Mouse (Mus musculus) forebrain, embryonic 15.5 days (tissue): ENCODE results near the gene Kcnc3. TPM values are rescaled to one million over a fixed set of nuclear protein-coding genes. Genes with fewer than 3 reads are reported as not detected.
A peak's percentile ranks its signal among the peaks of the same experiment; 100 is the strongest.

ENCODE experiments used
- ATAC-seq: fragments of 200-750 bp; cut with Nextera tagmentation; replicated peaks from 2 replicates; pipeline ENCODE4 v1.8.0; 2017; ENCODE audit warnings: mild to moderate bottlenecking, moderate TSS enrichment, moderate library complexity
- H3K27ac ChIP-seq: fragments of 300-500 bp; sonication (generic); replicated peaks from 2 replicates; pipeline ENCODE4 v1.5.1; 2015; ENCODE audit warnings: mild to moderate bottlenecking, inconsistent platforms
- H3K27me3 ChIP-seq: fragments of 300-500 bp; sonication (generic); 2 replicates; pipeline ENCODE4 v1.6.1; 2015; ENCODE audit warnings: inconsistent platforms
- H3K36me3 ChIP-seq: fragments of 300-500 bp; sonication (generic); 2 replicates; pipeline ENCODE4 v1.6.1; 2015; ENCODE audit warnings: mild to moderate bottlenecking, inconsistent platforms
- H3K4me1 ChIP-seq: fragments of 300-500 bp; sonication (generic); 2 replicates; pipeline ENCODE4 v1.6.1; 2015; ENCODE audit warnings: inconsistent platforms
- H3K4me2 ChIP-seq: fragments of 300-500 bp; sonication (generic); replicated peaks from 2 replicates; pipeline ENCODE4 v1.6.1; 2015; ENCODE audit warnings: mild to moderate bottlenecking, inconsistent platforms
- H3K4me3 ChIP-seq: fragments of 300-500 bp; sonication (generic); 2 replicates; pipeline ENCODE4 v1.5.1; 2015; ENCODE audit warnings: mild to moderate bottlenecking, inconsistent platforms
- H3K9ac ChIP-seq: fragments of 300-500 bp; sonication (generic); replicated peaks from 2 replicates; pipeline ENCODE4 v1.6.1; 2015; ENCODE audit warnings: mild to moderate bottlenecking, inconsistent platforms
- H3K9me3 ChIP-seq: fragments of 300-500 bp; sonication (generic); 2 replicates; pipeline ENCODE4 v1.6.1; 2016; ENCODE audit warnings: inconsistent platforms
- WGBS: fragments of 180-500 bp; shearing (Covaris S2); methylation state at CpG from one replicate; pipeline ENCODE4 v1.1.7; 2015; ENCODE audit warnings: mixed read lengths; 5-methylcytosine and 5-hydroxymethylcytosine counted together
- polyA plus RNA-seq: library from polyadenylated mRNA; unstranded; fragments of >200 nt; fragmentation: Nextera tagmentation; extraction: Ambion mirVana; gene quantifications from 2 replicates; pipeline ENCODE4 v1.2.1, GENCODE M21; 2015

The Kcnc3 gene
- polyA plus RNA-seq, 1 experiment from 2014 or later: 2.6 TPM

- H3K4me2 ChIP-seq: 0 out of 2 replicates have a peak overlapping the region, but pooled peaks have one; percentile 2
- H3K9me3 ChIP-seq: no peaks in the 10 kb centered on the region
- peaks cover 4% of the 10 kb centered on the region for H3K4me1 ChIP-seq
- no peaks in the 10 kb centered on the region for H3K36me3 ChIP-seq
- H3K4me3 ChIP-seq: no peak overlapping the region; the same call in 1 of the 2 replicates
- no peak overlapping the region for H3K9ac ChIP-seq
- ATAC-seq: no peak
- 19% methylated on average over 25 of the region's 25 CpGs for WGBS
- H3K27me3 ChIP-seq: peaks cover 41% of the 10 kb centered on the region
- H3K27ac ChIP-seq: no peak overlapping the region
Measured at GRCm38 (mm10) chr7:44640843-44641605, 50.6 kb downstream of the Kcnc3 start.

DNA sequence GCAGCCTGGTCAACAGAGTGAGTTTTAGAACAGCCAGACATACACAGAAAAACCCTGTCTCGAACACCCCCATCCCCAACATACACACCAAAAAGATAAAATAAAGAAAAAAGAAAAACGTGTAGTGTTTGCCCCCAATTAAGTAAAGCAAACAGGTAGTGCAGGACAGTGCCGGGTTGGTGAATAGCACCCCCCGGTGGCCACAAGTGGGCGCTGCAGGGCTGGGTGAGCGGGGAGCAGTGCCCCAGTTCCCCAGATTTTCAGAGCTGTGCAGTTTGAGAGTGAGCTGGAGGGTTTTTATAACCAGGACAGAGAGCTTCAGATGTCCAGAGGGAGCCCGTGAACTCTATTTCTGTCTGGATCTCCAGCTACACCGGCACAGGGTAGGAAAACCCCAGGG is 51.4 kb downstream of the Kcnc3 start:
- no peak for ATAC-seq
- WGBS: 35% methylated on average over 8 of the region's 8 CpGs

DNA sequence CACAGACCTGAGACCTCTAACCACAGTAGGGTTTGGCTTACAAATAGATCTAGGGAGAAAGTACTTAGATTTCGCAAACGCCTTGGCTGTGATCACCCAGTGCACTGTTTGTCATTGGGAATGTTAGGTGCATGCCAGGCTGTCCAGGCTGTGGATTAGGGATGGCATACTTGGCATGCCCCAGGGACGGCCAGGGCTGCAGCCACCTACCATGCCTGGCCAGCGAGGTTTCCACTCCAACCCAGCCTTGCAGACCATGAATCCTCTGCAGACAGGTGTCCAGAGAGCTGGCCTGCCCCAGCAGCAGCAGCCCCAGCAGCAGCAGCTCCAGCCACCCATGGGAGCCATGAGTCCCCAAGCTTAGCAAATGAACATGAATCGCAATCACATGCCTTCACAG is 54.8 kb downstream of the Kcnc3 start:
- Histone ChIP-seq H3K36me3 (no peaks in the 10 kb centered on the region), H3K4me2 (no peak overlapping the region), H3K4me3 (no peak overlapping the region), H3K27me3 (peaks cover 17% of the 10 kb centered on the region), H3K4me1 (peaks cover 8% of the 10 kb centered on the region), H3K9me3 (no peaks in the 10 kb centered on the region), H3K9ac (no peak overlapping the region), H3K27ac (no peak overlapping the region)
- ATAC-seq: no peak
- WGBS: 78% methylated on average over 5 of the region's 5 CpGs

More for the DNA sequence above, 51.4 kb downstream of the Kcnc3 start:
- H3K4me2 ChIP-seq: no peak overlapping the region
- no peak overlapping the region for H3K9ac ChIP-seq
- no peak overlapping the region for H3K4me3 ChIP-seq
- H3K27me3 ChIP-seq: peaks cover 41% of the 10 kb centered on the region
- H3K4me1 ChIP-seq: peaks cover 8% of the 10 kb centered on the region
- H3K9me3 ChIP-seq: no peaks in the 10 kb centered on the region
- H3K27ac ChIP-seq: no peak overlapping the region
- no peaks in the 10 kb centered on the region for H3K36me3 ChIP-seq

- Histone ChIP-seq H3K9me3 (no peaks in the 10 kb centered on the region), H3K4me1 (peaks cover 8% of the 10 kb centered on the region), H3K27ac (no peak overlapping the region), H3K4me2 (peak overlapping the region; percentile 17), H3K36me3 (no peaks in the 10 kb centered on the region), H3K27me3 (peaks cover 14% of the 10 kb centered on the region), H3K9ac (peak overlapping the region; percentile 15; the same call in 1 of the 2 replicates), H3K4me3 (no peak overlapping the region)
- WGBS: 15% methylated on average over 15 of the region's 15 CpGs
- ATAC-seq: no peak
Measured at GRCm38 (mm10) chr7:44645951-44646350, 55.5 kb downstream of the Kcnc3 start.

DNA sequence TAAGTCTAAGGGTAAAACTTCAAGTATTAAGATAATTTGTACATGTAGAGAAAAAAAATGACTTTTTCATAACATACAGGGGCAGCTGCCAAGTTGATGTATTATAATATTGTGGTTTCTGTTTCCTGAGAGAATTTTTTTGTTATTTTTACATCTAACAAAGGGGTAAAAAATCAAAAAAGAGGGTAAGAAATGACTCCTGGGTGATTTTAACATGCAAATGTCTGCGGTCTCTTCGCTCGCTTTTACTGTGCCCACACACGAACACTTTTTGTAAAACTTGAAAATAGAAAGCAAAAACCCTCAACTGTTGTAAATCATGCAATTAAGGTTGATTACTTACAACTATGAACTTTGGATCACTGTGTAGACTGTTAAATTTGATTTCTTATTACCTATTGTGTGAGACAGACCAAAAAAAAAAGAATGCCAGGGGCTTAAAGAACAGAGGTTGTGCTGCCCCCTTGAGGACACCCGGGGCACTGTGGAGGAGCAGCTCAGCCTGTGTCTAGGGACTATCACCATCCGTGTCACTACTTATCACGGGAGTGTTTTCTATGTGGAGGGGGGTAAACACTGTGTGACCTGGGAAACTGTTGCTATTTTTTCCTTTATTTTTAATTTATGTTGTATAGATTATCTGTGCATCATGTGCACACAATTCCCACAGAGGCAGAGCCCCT is 56.7 kb downstream of the Kcnc3 start:
- 0 out of 2 replicates have a peak, but pooled peaks have one; percentile 58 for ATAC-seq
- no peak overlapping the region for H3K9ac ChIP-seq
- no peaks in the 10 kb centered on the region for H3K9me3 ChIP-seq
- no peaks in the 10 kb centered on the region for H3K36me3 ChIP-seq
- peaks cover 8% of the 10 kb centered on the region for H3K4me1 ChIP-seq
- 48% methylated on average over 7 of the region's 7 CpGs for WGBS
- no peak overlapping the region for H3K4me2 ChIP-seq
- H3K27ac ChIP-seq: no peak overlapping the region
- H3K27me3 ChIP-seq: peaks cover 8% of the 10 kb centered on the region
- no peak overlapping the region for H3K4me3 ChIP-seq

DNA sequence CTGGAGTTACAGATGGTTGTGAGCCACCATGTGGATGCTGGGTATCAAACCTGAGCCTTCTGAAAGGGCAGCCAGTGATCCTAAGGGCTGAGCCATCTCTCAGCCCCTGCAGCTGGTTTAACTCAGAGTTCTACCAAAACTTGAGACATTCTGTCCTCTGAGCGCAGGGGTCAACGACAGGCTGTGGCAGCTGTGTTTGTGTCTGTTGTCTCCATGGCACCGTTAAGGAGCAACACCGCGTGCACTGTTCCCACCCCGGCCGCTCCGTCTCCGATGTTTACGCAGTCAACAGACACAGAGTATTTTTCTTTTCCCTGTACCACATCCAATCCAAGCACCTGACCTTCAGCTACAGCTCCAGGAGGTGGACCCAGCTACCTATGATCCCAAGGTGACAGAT is 57.3 kb downstream of the Kcnc3 start:
- ATAC-seq: no peak
- WGBS: 83% methylated on average over 10 of the region's 10 CpGs

DNA sequence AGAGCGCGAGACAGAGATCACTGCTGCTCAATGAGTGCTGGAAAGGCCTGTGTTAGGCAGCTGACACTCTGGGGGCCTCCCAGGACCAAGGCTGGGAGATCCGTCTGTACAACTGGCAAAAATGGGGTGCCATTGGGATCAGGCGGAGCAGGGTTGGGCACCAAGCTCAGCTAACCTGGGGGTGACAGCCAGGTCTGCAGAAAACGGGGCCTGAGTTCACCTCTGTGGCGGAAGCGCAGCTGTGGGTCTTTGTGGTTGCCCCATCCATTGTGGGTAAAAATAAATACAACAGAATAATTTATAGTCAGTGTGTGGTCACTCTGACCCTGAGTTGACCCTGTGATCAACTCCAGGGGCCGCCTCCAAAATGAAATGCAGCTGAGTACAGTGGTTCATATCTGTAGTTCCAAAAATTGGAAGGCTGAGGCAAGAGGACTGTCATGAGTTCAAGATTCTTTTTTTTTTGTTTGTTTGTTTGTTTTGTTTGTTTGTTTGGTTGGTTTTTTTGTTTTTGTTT is 58.7 kb downstream of the Kcnc3 start:
- Histone ChIP-seq H3K4me2 (no peak overlapping the region), H3K27ac (no peak overlapping the region), H3K27me3 (0 out of 2 replicates have a peak, but pooled peaks cover 1% of the 10 kb centered on the region), H3K4me3 (no peak overlapping the region), H3K9me3 (no peaks in the 10 kb centered on the region), H3K9ac (no peak overlapping the region), H3K4me1 (peaks cover 8% of the 10 kb centered on the region), H3K36me3 (no peaks in the 10 kb centered on the region)
- WGBS: 85% methylated on average over 8 of the region's 8 CpGs
- no peak for ATAC-seq

More for the DNA sequence above, 57.3 kb downstream of the Kcnc3 start:
- Histone ChIP-seq H3K27ac (no peak overlapping the region), H3K9ac (no peak overlapping the region), H3K9me3 (no peaks in the 10 kb centered on the region), H3K4me3 (no peak overlapping the region), H3K4me1 (peaks cover 8% of the 10 kb centered on the region), H3K27me3 (peaks cover 8% of the 10 kb centered on the region; the same call in 1 of the 2 replicates), H3K36me3 (no peaks in the 10 kb centered on the region), H3K4me2 (no peak overlapping the region)

- 11% methylated on average over 4 of the region's 4 CpGs for WGBS
- Histone ChIP-seq H3K4me2 (no peak overlapping the region), H3K36me3 (no peaks in the 10 kb centered on the region), H3K9me3 (no peaks in the 10 kb centered on the region), H3K4me1 (peaks cover 8% of the 10 kb centered on the region), H3K27ac (no peak overlapping the region), H3K27me3 (no peaks in the 10 kb centered on the region), H3K4me3 (no peak overlapping the region), H3K9ac (no peak overlapping the region)
- ATAC-seq: no peak; the same call in 1 of the 2 replicates
Measured at GRCm38 (mm10) chr7:44649990-44650389, 59.5 kb downstream of the Kcnc3 start.

DNA sequence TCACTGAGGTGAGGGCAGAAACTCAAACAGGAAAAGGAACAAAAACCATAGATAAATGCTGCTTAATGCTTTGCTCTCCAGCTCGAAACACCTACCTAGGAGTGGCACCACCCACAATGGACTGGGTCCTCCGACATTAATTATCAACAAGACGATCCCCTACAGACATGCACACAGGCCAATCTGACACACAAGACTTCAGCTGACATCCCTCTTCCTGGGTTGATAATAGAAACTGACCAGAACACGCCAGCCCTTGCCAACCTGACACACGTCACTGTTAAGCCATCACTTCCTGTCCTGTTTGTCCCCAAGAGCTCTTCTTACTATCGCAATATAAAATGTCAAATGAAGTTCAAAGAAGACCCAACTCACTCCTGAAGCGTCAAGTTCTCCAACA is 61.0 kb downstream of the Kcnc3 start:
- Histone ChIP-seq H3K4me2 (no peak overlapping the region), H3K9ac (no peak overlapping the region), H3K36me3 (no peaks in the 10 kb centered on the region), H3K4me3 (no peak overlapping the region), H3K27ac (no peak overlapping the region), H3K9me3 (no peaks in the 10 kb centered on the region), H3K4me1 (no peaks in the 10 kb centered on the region), H3K27me3 (no peaks in the 10 kb centered on the region)
- WGBS: 78% methylated on average over 7 of the region's 7 CpGs
- no peak for ATAC-seq

DNA sequence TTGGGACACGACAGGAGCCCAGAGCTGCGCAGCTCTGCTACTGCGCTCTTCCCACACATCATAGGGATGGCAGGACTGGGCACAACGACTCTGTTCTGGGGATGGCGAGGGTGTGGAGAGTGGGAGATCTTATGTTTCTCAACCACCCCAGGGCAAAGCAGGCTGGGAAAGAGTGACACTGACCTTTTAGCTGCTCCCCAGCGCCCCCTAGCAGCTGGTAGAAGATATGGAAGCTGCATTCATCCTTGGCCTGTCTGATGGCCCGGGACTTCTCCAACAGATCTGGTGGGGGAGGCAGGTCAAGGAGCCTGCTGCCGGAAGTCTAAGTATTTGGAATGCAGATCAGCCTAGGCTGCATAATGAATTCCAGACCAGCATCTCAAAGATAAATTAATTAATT is 63.3 kb downstream of the Kcnc3 start:
- WGBS: 52% methylated on average over 8 of the region's 8 CpGs
- no peak for ATAC-seq
- no peak overlapping the region for H3K27ac ChIP-seq
- no peaks in the 10 kb centered on the region for H3K4me1 ChIP-seq
- no peak overlapping the region for H3K9ac ChIP-seq
- H3K27me3 ChIP-seq: no peaks in the 10 kb centered on the region
- H3K4me2 ChIP-seq: no peak overlapping the region
- no peaks in the 10 kb centered on the region for H3K36me3 ChIP-seq
- no peak overlapping the region for H3K4me3 ChIP-seq
- no peaks in the 10 kb centered on the region for H3K9me3 ChIP-seq
